Mouse (Mus musculus): ENCODE measurements around the gene Chrm1.
A peak's percentile ranks its signal among the peaks of the same experiment; 100 is the strongest.

Chrm1 gene

GRCm38 (mm10) chr19:8663360-8663839 lies at the start of gene Chrm1:
Gene Chrm1 (plus strand): TSS chr19:8663789.
- DNase-seq: no peak

- no peak for DNase-seq
Observed at GRCm38 (mm10) chr19:8614343-8614742, 49.2 kb upstream of the Chrm1 start.

GRCm38 (mm10) chr19:8616314-8616713 lies 47.3 kb upstream of the Chrm1 start:
- DNase-seq: no peak

- no peak for DNase-seq
Observed at GRCm38 (mm10) chr19:8617904-8618303, 45.7 kb upstream of the Chrm1 start, which contains the start of gene Slc22a6. Gene Slc22a6 (plus strand): TSS chr19:8618039.

- no peak for DNase-seq
Observed at GRCm38 (mm10) chr19:8621098-8621497, 42.5 kb upstream of the Chrm1 start.

GRCm38 (mm10) chr19:8630249-8630648 lies 33.3 kb upstream of the Chrm1 start:
- DNase-seq: no peak

- DNase-seq: no peak
Observed at GRCm38 (mm10) chr19:8630826-8631225, 32.8 kb upstream of the Chrm1 start.

- DNase-seq: no peak
Observed at GRCm38 (mm10) chr19:8632029-8632428, 31.6 kb upstream of the Chrm1 start.

- DNase-seq: no peak
Observed at GRCm38 (mm10) chr19:8642086-8642485, 21.5 kb upstream of the Chrm1 start.

- no peak for DNase-seq
Observed at GRCm38 (mm10) chr19:8646393-8646792, 17.2 kb upstream of the Chrm1 start.

- no peak for DNase-seq
Observed at GRCm38 (mm10) chr19:8655833-8656232, 7.8 kb upstream of the Chrm1 start.

GRCm38 (mm10) chr19:8656341-8656740 lies 7.2 kb upstream of the Chrm1 start:
- DNase-seq: no peak

GRCm38 (mm10) chr19:8661821-8662307 lies 1.7 kb upstream of the Chrm1 start:
- DNase-seq: no peak

GRCm38 (mm10) chr19:8662337-8662736 lies 1.3 kb upstream of the Chrm1 start:
- DNase-seq: peak; percentile 38 to 42

- DNase-seq: no peak
Observed at GRCm38 (mm10) chr19:8663911-8664421, 377 bp downstream of the Chrm1 start.

- no peak for DNase-seq
Observed at GRCm38 (mm10) chr19:8664859-8665258, 1.3 kb downstream of the Chrm1 start.

GRCm38 (mm10) chr19:8665746-8666145 lies 2.2 kb downstream of the Chrm1 start:
- no peak for DNase-seq

GRCm38 (mm10) chr19:8672859-8673258 lies 9.3 kb downstream of the Chrm1 start:
- DNase-seq: no peak

GRCm38 (mm10) chr19:8673336-8674063 lies 9.9 kb downstream of the Chrm1 start:
- DNase-seq: no peak

GRCm38 (mm10) chr19:8679031-8679779 lies 15.6 kb downstream of the Chrm1 start:
- no peak for DNase-seq

- DNase-seq: no peak
Observed at GRCm38 (mm10) chr19:8681633-8682362, 18.2 kb downstream of the Chrm1 start.

- DNase-seq: peak; percentile 60 to 68
Observed at GRCm38 (mm10) chr19:8682996-8683395, 19.4 kb downstream of the Chrm1 start.

- DNase-seq: no peak
Observed at GRCm38 (mm10) chr19:8683627-8684026, 20.0 kb downstream of the Chrm1 start.
